Comparison of ENCODE assay signal across 29 mouse cellular contexts in genomic region chr4:129915349-129915988, GRCm38 (mm10). TPM values are rescaled to one million over a fixed set of nuclear protein-coding genes. Genes with fewer than 3 reads are reported as not detected.
DNase-seq lines count a peak whose midpoint lies in the region; ATAC-seq and TF ChIP-seq lines count a peak whose summit lies in the region.
"Had no signal": no experiment of that assay in that cellular context is flagged by ENCODE, and none has a peak within 500 bp of the region (broad histone marks: within the 10 kb centered on the region; RNA-seq: fewer than 3 reads in every experiment).

No protein-coding gene starts in this region.

- DNase-seq in heart, embryonic 10.5 days (ENCODE audit: low spot score): no peak
- DNase-seq in heart, adult 2 months: no peak
- DNase-seq in liver, embryonic 13.5 days: no peak
- DNase-seq in liver: no peak
- DNase-seq in midbrain, embryonic 11.5 days (ENCODE audit: low spot score, missing footprints): peak; percentile 35
- no peak for DNase-seq in left cerebral cortex, postnatal 36 days (ENCODE audit: low spot score in 2 of 2)
- DNase-seq in layer of hippocampus, adult 8-10 months (ENCODE audit: low spot score in 2 of 2): no peak
- DNase-seq: cerebellum, adult 11 months; cerebellum, adult 9-10 months; embryo, embryonic 11 days; gastrocnemius, postnatal 14 days; kidney, adult 8-10 months; kidney, postnatal 4 days; layer of hippocampus, postnatal 36 days; right cerebral cortex, postnatal 25 days; thymus, adult 18-20 months; thymus, postnatal 25 days had no signal

- H3K79me2 ChIP-seq in heart, adult 2 months (replicated peaks; ENCODE audit: control insufficient read depth, insufficient read depth, low read length): no peaks in the 10 kb centered on the region

- H3K27me3 ChIP-seq in heart, embryonic 10.5 days (ENCODE audit: insufficient read depth, poor library complexity, severe bottlenecking): no peaks in the 10 kb centered on the region
- no peaks in the 10 kb centered on the region for H3K27me3 ChIP-seq in heart, adult 2 months (ENCODE audit: control insufficient read depth, insufficient read depth, low read length)
- H3K27me3 ChIP-seq in liver, embryonic 13.5 days: peaks cover 6% of the 10 kb centered on the region; the same call in 1 of the 2 replicates
- no peaks in the 10 kb centered on the region for H3K27me3 ChIP-seq in midbrain, embryonic 11.5 days (ENCODE audit: control insufficient read depth, insufficient read depth, low read length)
- H3K27me3 ChIP-seq in midbrain, embryonic 13.5 days: no peaks in the 10 kb centered on the region
- H3K27me3 ChIP-seq: embryonic facial prominence, embryonic 12.5 days; limb, embryonic 15.5 days; midbrain, embryonic 12.5 days had no signal

- H3K9ac ChIP-seq in heart, adult 2 months (ENCODE audit: low read depth, low read length): no peak overlapping the region
- no peak overlapping the region for H3K9ac ChIP-seq in liver, embryonic 13.5 days
- no peak overlapping the region for H3K9ac ChIP-seq in midbrain, embryonic 11.5 days (ENCODE audit: low read length)
- H3K9ac ChIP-seq in midbrain, embryonic 13.5 days (replicated peaks): no peak overlapping the region
- H3K9ac ChIP-seq: embryonic facial prominence, embryonic 12.5 days; limb, embryonic 15.5 days; midbrain, embryonic 12.5 days had no signal

- no peak for ATAC-seq in liver, embryonic 13.5 days (ENCODE audit: low read depth)
- no peak for ATAC-seq in midbrain, embryonic 11.5 days (ENCODE audit: low FRiP score)
- no peak for ATAC-seq in midbrain, embryonic 13.5 days
- ATAC-seq: forebrain, embryonic 14.5 days; intestine, embryonic 16.5 days had no signal

- TF ChIP-seq EP300 in heart, adult 2 months (IDR thresholded peaks at IDR 0.05; ENCODE audit: insufficient read depth, low read depth, low read length): no peak

- peaks cover 52% of the 10 kb centered on the region for H3K4me1 ChIP-seq in heart, embryonic 10.5 days
- peaks cover 5% of the 10 kb centered on the region for H3K4me1 ChIP-seq in heart, adult 2 months (ENCODE audit: control insufficient read depth, insufficient read depth, low read length)
- peaks cover 32% of the 10 kb centered on the region for H3K4me1 ChIP-seq in liver, embryonic 13.5 days (replicated peaks)
- H3K4me1 ChIP-seq in midbrain, embryonic 11.5 days (ENCODE audit: control insufficient read depth, insufficient read depth, low read length): peaks cover 11% of the 10 kb centered on the region
- H3K4me1 ChIP-seq in midbrain, embryonic 13.5 days (replicated peaks): peaks cover 21% of the 10 kb centered on the region

- H3K4me2 ChIP-seq in liver, embryonic 13.5 days: no peak overlapping the region
- no peak overlapping the region for H3K4me2 ChIP-seq in midbrain, embryonic 11.5 days
- no peak overlapping the region for H3K4me2 ChIP-seq in midbrain, embryonic 13.5 days (replicated peaks)
- H3K4me2 ChIP-seq: embryonic facial prominence, embryonic 12.5 days; limb, embryonic 15.5 days; midbrain, embryonic 12.5 days had no signal

- H3K4me3 ChIP-seq in heart, embryonic 10.5 days: no peak overlapping the region
- no peak overlapping the region for H3K4me3 ChIP-seq in heart, adult 2 months
- H3K4me3 ChIP-seq in liver, embryonic 13.5 days (replicated peaks): no peak overlapping the region
- no peak overlapping the region for H3K4me3 ChIP-seq in midbrain, embryonic 11.5 days (ENCODE audit: low read depth, low read length)
- H3K4me3 ChIP-seq in midbrain, embryonic 13.5 days (replicated peaks): no peak overlapping the region
- H3K4me3 ChIP-seq: embryonic facial prominence, embryonic 12.5 days; limb, embryonic 10.5 days; limb, embryonic 15.5 days; midbrain, embryonic 12.5 days had no signal

- 0 out of 2 replicates have a peak overlapping the region, but pooled peaks have one; percentile 74 for H3K27ac ChIP-seq in heart, embryonic 10.5 days
- no peak overlapping the region for H3K27ac ChIP-seq in heart, adult 2 months
- 0 out of 2 replicates have a peak overlapping the region, but pooled peaks have one; percentile 34 for H3K27ac ChIP-seq in liver, embryonic 13.5 days
- H3K27ac ChIP-seq in midbrain, embryonic 11.5 days (ENCODE audit: low read depth, low read length): no peak overlapping the region
- H3K27ac ChIP-seq in midbrain, embryonic 13.5 days: no peak overlapping the region
- H3K27ac ChIP-seq: embryonic facial prominence, embryonic 12.5 days; kidney, postnatal 0 days; limb, embryonic 10.5 days; limb, embryonic 15.5 days; midbrain, embryonic 12.5 days had no signal

- no peaks in the 10 kb centered on the region for H3K9me3 ChIP-seq in heart, embryonic 10.5 days
- no peaks in the 10 kb centered on the region for H3K9me3 ChIP-seq in liver, embryonic 13.5 days (replicated peaks)
- no peaks in the 10 kb centered on the region for H3K9me3 ChIP-seq in midbrain, embryonic 11.5 days (ENCODE audit: control insufficient read depth, low read length)
- H3K9me3 ChIP-seq in midbrain, embryonic 13.5 days: no peaks in the 10 kb centered on the region
- H3K9me3 ChIP-seq: embryonic facial prominence, embryonic 12.5 days; limb, embryonic 10.5 days; limb, embryonic 15.5 days; midbrain, embryonic 12.5 days had no signal

- TF ChIP-seq POLR2A in heart, adult 2 months (IDR thresholded peaks at IDR 0.05; ENCODE audit: insufficient read depth, low read depth, low read length): no peak

- H3K36me3 ChIP-seq in heart, embryonic 10.5 days: no peaks in the 10 kb centered on the region
- H3K36me3 ChIP-seq in heart, adult 2 months (ENCODE audit: control insufficient read depth, insufficient read depth, low read length): no peaks in the 10 kb centered on the region
- H3K36me3 ChIP-seq in liver, embryonic 13.5 days: no peaks in the 10 kb centered on the region
- no peaks in the 10 kb centered on the region for H3K36me3 ChIP-seq in midbrain, embryonic 11.5 days (ENCODE audit: control insufficient read depth, insufficient read depth, low read length)
- no peaks in the 10 kb centered on the region for H3K36me3 ChIP-seq in midbrain, embryonic 13.5 days
- H3K36me3 ChIP-seq: embryonic facial prominence, embryonic 12.5 days; limb, embryonic 10.5 days; limb, embryonic 15.5 days; midbrain, embryonic 12.5 days had no signal

- WGBS in heart, embryonic 10.5 days: 85% methylated on average over 7 of the region's 7 CpGs
- 91% methylated on average over 7 of the region's 7 CpGs for WGBS in heart, adult 2 months
- WGBS in liver, embryonic 13.5 days (ENCODE audit: insufficient replicate concordance): 65% methylated on average over 7 of the region's 7 CpGs
- 95% methylated on average over 7 of the region's 7 CpGs for WGBS in midbrain, embryonic 11.5 days
- WGBS in midbrain, embryonic 13.5 days: 81% methylated on average over 7 of the region's 7 CpGs

- intact Hi-C loops in heart, adult 2 months (cut with DNase I): no loop called here
- intact Hi-C loops in left cerebral cortex, postnatal 36 days (cut with DNase I): no loop called here

- no peak for TF ChIP-seq CTCF in heart, adult 2 months (IDR thresholded peaks at IDR 0.05)

RNA-seq across cellular contexts. Expression of gene Spocd1, which starts 13.6 kb away (rescaled TPM):
- 0.46 and 0.59 TPM in 2 replicates for polyA plus RNA-seq in heart, embryonic 10.5 days (2016; fragmentation: Nextera tagmentation; extraction: Ambion mirVana)
- total RNA-seq in heart, adult 2 months (2021): under 1 TPM in 1 of 2 experiments, not detected in 1; 0.07 TPM
- polyA plus RNA-seq in heart, adult 2 months (2012; rRNA removed): not detected in 2 replicates
- not detected in 2 replicates for polyA plus RNA-seq in liver, embryonic 13.5 days (2015; fragmentation: Nextera tagmentation; extraction: Ambion mirVana)
- not detected in 2 replicates for polyA plus RNA-seq in midbrain, embryonic 11.5 days (2014; fragmentation: Nextera tagmentation; extraction: Ambion mirVana)
- not detected in 2 replicates for polyA plus RNA-seq in midbrain, embryonic 13.5 days (2015; fragmentation: Nextera tagmentation; extraction: Ambion mirVana)
- under 1 TPM; 0.22 to 0.48 TPM for total RNA-seq in left cerebral cortex, postnatal 36 days (2021)
- under 1 TPM; 0.14 to 0.68 (median 0.56) TPM for total RNA-seq in layer of hippocampus, adult 8-10 months (2022)
- total RNA-seq: gastrocnemius, postnatal 14 days; granulocyte monocyte progenitor cell, adult 5-6 weeks; neutrophil, adult 5-6 weeks had no signal
- polyA plus RNA-seq: forebrain, embryonic 14.5 days; hindbrain, embryonic 11.5 days; intestine, embryonic 16.5 days; kidney, postnatal 0 days; limb, embryonic 10.5 days; midbrain, embryonic 12.5 days; stomach, embryonic 16.5 days had no signal

Comparison
In these comparisons a context has a peak if more than half of its experiments do, and no peak if none do; other contexts are left out.
1. H3K27ac ChIP-seq: peak in heart, embryonic 10.5 days (single experiment) and liver, embryonic 13.5 days (single experiment); none in heart, adult 2 months (single experiment), midbrain, embryonic 11.5 days (single experiment) and midbrain, embryonic 13.5 days (single experiment).